Mouse (Mus musculus): ENCODE results near the gene Lenep.

Gene Lenep

DNA sequence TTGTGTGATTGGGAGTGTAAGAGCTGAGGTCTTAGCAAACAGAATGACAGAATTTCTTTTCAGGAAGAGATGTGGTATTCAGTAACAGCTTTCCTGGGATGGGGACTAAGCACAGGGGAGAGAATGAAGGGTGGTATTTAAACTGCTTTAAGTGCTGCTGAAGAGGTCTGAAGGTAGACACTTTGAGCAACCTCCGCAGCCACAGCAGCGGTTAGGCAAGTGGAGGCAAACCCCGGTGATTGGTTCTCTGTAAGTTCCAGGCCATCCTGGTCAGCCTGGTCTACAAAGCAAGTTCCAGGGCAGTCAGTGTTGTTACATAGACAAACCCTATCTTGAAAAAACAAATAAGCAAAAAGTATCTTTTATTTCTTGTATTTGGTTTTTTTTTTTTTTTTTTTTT, 17.4 kb upstream of the Lenep start:
- no peak for DNase-seq (ENCODE audit: low spot score in 2 of 2)

DNA sequence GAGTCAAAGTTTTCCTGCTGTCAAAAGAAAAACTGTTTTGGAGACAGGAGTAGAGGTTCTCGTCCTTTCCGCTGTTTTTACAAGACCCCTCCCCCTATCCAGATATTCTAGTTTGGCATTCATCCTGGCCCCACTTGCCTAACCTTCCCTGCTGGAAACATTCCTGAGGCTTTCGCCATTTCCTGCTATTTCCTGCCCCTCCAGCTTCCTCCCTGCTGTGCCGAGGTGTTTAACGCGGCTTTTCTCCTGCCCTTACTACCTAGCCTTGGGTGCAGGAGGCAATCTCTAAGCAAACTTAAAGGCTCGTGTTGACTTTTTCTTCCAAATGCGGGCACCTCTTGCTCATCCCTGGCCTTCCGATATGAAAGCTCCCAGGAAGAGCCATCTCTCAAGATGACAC, 17.0 kb upstream of the Lenep start:
- DNase-seq (ENCODE audit: low spot score in 2 of 2) = peak in 1 of 2 experiments; percentile 51

DNA sequence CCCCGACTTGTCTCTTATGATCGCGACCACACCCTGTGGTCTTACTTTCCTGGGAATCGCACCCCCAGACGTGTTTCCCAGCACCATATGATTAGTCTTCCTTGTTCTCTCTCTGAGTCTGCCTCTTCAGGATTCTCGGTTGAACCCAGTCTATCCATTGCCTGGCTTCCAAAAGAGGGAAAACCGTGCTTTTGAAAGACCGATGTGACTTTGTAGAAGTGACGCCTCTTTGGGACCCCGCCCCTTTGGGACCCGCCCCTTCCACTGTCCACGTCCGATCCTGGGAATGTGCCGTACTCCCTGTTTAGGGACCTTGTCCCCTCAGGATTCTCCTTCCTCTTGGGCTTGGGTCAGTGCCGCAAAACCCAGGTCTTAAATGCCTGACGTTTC, 16.3 kb upstream of the Lenep start:
- peak; percentile 73 to 88 for DNase-seq (ENCODE audit: low spot score in 2 of 2)

DNA sequence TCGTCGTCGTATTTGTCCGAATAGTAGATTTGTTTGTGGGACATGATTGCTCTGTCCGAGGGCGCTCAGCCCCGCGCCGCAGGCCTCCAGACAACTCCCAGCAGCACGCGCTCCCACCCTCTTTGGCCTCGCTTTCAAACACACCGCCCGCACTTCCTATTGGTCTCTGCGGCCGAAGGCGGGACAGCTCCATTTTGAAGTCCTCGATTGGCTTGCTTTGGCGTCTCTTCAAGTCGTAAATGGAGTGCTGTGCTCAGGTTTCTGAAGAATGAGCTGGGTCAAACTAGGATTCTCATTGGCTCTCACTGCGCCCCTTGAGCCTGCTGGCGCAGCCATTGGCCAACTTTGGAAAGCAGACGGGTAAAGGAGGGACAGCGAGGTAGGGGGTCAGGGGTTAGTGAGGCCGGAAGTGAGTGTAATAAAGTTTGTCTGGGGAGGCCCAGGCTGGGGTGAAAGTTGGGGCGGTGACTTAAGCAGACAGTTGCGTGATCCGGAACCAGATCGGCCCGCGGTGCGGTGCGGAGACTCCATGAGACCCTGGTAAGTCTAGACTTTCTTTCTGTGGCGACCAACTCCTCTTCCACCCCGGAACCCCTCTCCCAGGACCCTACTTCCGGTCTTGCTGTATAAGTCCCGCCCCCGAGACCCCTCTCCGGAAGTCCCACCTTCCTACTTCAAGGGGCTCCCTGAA, 15.7 kb upstream of the Lenep start, which contains the start of the genes Cks1b and Shc1:
Gene Cks1b, minus strand, starts transcription at position 214 of the 691 bp plus-strand sequence.
Gene Shc1, plus strand, starts transcription at position 274 of the 691 bp plus-strand sequence.
- DNase-seq (ENCODE audit: low spot score in 2 of 2) = peak; percentile 94 to 95

DNA sequence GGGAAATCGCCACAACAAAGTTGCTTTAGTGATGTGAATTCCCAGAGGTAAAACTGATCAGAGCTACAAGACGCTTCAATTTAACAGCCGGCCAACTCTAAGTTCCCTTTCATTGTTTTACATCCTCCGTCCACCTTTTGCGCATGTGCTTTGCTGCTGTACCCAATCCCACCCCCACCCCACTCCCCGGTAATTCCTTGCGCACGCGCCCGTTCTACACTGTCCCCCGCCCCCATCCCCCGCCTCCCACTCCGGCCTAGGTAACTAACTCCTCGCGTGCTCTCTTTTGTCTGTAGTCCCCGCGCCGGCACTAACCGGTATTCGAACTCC, 15.2 kb upstream of the Lenep start:
- no peak for DNase-seq (ENCODE audit: low spot score in 2 of 2)

DNA sequence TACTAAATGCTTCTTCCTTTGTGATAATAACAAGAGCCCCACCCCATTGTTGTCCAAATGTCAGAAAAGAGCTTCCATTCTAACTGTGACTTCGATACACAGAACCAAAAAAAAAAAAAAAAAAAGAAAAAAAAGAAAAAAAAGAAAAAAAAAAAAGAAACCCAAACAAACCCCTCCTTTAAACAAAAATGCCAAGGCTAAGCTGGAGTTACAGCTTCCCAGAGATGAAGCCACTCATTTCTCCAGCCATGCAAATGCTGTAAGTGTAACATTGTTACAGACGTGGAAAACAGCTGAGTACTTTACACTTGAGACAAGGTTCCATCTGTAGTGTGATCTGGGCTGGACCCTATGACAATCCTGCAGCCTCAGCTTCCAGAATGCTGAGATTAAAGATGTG, 14.5 kb upstream of the Lenep start:
- no peak for DNase-seq (ENCODE audit: low spot score in 2 of 2)

DNA sequence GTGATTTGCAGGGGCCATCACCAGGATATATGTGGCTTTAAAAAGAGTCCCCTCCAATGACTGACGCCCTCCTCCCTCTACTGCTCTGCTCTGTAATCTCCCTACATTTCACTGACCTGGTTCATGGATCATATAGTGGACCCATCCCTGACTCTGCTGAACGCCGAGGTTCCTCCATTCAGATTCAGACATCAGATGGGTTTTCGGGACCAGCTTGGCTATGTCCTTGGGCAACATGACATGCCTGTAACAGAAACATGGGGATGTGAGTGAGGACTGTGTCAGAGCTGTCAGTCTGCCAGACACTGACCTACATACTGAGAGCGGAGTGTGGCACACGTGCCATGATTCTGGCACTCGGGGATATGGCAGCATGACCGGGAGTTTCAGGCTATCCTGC, 13.6 kb upstream of the Lenep start:
- no peak for DNase-seq (ENCODE audit: low spot score in 2 of 2)

DNA sequence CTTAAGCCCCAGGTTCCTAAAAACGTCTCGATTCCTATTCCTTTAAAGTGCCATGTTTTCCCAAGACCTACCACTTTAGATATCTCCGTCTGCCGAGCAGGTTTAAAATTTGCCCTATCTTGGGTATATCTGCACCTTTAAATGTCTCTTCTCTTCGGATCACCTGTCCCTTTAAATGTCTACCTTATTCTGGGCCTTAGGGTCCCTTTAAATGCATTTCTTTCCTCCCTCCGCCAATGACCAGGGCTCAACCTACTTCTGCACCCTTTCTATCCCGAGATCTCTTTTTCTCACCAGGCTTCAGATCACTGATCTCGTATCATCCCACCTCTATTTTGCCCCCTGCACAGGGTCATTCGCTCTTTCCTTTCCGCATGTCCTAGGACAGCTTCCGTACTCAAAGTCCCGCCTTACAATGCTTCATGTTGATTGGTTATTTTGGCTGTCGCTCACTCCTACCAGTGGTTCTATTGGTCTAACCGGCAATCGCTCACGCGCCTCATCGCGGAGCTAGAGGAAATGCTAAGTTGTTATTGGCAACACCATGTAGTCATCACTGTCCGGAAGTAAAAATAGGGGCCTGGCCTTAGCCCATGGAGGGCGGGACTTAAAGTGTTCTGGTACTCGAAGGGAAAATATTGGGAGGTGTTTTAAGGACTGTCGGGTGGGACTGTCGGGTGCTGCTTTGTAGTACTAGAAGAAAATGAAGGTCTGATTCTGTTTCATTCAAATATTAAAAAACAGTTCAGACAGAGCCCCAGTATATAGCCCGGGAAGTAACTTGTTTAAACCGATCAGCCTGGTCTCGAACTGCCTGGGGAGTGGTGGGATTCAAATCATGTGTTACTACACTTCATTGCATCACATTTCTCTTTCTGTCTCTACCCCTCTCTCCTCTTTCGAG, 9.1 kb upstream of the Lenep start, which contains the start of gene Flad1:
Gene Flad1, minus strand, starts transcription at position 381 of the 904 bp plus-strand sequence.
- peak; percentile 96 to 97 for DNase-seq (ENCODE audit: low spot score in 2 of 2)

DNA sequence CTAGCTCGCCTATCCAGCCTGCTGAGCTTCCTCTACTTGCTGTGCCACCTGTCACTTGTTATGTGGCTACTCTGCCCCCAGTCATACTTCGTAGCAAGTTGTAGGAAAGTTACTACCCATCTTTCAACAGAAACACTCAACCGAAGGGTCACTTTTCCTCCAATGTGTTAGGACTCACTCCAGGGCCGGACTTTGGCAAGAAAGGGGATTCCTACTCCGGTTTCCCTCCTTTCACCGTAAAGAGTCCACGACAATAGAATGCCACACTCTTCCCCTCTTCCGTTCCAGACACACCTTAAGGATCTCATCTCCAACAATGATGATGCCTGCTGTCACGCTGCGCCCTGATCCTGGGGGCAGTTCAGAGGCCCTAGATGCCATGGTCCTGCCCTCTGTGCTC, 8.3 kb upstream of the Lenep start:
- no peak for DNase-seq (ENCODE audit: low spot score in 2 of 2)

DNA sequence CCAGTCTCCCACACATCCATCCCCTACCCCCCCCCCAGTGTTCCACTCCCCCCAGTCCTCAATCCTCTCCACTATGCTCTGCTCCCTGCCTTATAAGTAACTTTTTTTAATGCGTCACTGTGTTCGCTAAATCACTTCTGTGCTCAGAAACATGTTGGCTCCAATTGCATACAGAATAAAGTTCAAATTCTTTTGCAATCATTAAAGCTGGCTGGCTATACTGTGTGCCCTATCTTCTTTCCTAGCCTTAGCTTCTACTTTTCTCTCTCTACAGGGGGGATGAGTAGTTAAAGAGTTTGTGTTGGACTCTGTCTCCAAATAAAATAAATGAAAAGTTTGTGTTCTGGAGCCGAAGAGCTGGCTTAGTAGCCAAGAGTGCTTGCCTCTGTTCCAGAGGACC, 7.1 kb upstream of the Lenep start:
- DNase-seq (ENCODE audit: low spot score in 2 of 2) = no peak

DNA sequence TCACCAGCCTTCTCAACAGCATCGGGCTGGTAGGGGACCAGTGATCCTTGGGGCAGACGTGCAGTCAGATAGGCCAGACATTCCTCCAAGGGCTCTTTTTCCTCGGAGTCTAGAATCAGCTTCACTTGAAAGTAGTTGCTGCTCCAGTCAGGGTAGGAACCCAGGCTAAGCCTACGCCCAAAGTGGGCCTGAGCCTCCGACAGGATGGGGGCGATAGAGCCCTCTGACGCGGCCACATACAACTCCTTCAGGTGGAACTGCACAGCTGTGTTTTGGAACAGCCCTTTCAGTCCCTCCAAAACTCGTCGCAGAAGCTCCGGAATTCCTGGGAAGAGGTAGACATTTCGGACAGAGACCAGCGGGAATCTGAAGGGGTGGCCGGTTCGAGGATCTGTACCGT, 5.9 kb upstream of the Lenep start:
- DNase-seq (ENCODE audit: low spot score in 2 of 2) = no peak

DNA sequence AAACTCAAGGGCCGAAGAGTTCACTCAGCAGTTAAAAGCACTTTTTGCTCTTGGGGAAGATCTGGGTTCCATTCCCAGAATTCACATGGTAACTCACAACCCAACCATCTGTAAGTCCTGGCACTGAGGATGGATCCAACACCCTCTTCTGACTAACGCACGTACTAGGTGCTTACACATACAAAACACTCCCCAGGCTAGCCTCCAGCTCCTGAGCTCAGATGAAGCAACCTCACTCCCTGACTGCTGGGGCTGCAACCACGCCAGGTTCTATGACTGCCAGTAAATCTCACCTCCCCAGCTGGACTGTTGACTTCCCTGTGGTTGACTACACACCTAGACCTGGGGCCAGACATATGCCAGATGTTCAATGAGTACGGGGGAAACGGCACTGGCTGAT, 4.3 kb upstream of the Lenep start:
- no peak for DNase-seq (ENCODE audit: low spot score in 2 of 2)

DNA sequence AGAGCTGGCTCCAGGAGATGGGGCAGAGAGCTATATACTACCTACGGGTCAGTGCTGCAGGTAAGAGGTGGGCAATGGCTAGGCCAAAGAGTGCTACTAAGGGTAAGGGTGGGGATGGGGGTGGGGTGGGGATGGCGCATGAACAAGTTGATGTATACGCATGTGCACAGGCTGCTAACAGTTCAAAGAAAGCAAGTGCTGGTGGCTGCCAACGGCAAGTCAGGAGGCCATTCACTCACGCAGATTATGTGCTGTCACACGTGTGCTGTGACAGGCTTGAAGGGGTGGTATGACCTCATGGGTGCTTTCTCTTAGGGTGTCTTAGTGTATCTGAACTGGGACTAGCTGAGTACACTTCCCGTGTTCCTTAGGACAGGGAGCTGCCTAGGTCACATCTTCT, 1.3 kb downstream of the Lenep start:
- DNase-seq (ENCODE audit: low spot score in 2 of 2) = no peak

DNA sequence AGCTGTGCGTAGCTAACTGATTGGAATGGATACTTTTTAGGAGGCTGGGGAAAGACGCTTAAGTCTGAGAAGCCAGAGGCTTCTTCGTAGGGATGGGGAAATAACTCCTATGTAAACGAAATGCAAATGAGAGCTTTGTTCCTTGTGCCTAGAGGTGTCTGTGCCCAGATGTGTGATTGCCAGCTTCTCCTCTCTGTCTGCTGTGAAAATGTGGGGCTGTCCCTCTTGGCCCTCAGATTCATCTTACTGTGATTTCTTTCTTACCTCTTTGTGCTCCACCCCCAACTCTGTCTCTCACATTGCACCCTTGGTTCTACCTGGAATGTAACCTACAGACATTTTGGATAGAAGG, 6.0 kb downstream of the Lenep start:
- DNase-seq (ENCODE audit: low spot score in 2 of 2) = no peak

DNA sequence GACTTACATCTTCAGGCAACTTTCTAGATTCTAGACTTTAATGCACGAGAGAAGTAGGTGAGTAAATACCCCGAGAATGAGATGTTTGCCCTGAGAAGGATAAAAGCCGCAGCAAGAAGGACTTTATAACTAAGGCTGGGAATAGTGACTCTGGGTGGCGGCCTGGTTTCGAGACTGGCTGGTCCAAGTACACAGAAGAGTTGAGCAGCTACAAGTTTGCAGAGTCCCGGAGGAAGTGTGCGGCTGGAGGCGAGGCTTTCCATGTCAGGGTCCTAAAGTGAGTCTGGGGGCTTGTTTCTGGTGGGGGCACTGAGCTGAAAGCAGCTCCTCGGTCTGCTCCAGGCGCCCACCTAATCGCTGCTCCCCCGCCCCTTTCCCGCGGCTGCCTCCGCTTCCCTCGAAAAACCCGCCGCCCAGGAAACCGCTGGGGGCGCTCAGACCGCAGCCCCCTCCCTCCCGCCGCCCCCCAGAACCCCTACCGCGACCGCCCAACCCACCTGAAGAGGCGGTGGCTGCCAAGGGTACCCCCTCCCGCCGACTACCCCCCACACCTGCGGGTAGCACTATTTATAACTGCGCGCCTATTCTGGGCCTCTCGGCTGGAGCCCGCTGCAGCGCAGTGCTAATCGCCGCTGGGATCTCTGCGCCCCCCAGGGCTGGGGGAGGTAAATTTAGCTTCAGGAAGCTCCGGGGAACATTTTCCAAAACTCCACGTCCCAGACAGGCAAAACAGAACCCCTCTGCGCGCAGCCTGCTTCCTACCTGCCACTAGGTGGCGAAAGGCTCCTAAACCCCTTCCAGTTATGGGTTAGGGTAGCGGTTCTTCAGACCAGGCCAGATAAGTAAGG, 6.6 kb downstream of the Lenep start:
- DNase-seq (ENCODE audit: low spot score in 2 of 2) = peak in 1 of 2 experiments; percentile 59

DNA sequence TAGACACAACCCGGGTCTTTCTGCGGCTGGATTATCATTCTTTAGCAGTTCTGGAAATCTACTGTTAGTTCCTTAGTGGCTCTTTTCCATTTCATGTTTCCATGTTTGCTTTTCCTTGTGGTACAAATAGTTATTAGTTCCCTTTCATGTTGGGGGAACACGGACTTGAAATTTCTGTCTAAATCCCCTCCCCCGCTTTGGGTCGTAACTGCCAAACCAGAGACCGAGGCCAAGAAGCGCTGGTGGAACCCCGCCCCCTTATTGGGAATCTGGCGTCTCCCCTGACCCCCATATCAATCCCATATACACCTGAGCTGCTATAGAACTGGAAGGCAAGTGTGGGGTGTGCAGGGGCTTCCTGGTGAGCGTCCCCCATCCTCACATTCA, 7.2 kb downstream of the Lenep start:
- no peak for DNase-seq (ENCODE audit: low spot score in 2 of 2)

DNA sequence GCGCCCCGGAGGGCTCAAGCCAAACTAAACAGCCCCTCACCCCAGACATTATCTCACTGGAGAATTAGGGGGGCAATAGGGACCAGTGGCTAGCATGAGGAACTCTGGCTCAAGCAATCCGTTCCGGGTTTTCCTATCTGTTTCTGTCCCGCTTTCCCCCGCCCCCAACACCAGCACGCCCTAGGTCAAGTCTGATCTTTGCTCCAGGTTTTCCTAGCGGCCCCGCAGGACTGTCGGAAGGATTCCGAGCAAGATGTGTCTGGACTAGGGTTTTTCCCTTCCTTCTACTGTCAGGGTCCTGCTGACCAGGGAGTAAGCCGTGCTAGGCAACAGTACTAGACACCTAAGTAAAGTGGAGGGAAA, 7.7 kb downstream of the Lenep start:
- DNase-seq (ENCODE audit: low spot score in 2 of 2) = peak; percentile 75 to 84

DNA sequence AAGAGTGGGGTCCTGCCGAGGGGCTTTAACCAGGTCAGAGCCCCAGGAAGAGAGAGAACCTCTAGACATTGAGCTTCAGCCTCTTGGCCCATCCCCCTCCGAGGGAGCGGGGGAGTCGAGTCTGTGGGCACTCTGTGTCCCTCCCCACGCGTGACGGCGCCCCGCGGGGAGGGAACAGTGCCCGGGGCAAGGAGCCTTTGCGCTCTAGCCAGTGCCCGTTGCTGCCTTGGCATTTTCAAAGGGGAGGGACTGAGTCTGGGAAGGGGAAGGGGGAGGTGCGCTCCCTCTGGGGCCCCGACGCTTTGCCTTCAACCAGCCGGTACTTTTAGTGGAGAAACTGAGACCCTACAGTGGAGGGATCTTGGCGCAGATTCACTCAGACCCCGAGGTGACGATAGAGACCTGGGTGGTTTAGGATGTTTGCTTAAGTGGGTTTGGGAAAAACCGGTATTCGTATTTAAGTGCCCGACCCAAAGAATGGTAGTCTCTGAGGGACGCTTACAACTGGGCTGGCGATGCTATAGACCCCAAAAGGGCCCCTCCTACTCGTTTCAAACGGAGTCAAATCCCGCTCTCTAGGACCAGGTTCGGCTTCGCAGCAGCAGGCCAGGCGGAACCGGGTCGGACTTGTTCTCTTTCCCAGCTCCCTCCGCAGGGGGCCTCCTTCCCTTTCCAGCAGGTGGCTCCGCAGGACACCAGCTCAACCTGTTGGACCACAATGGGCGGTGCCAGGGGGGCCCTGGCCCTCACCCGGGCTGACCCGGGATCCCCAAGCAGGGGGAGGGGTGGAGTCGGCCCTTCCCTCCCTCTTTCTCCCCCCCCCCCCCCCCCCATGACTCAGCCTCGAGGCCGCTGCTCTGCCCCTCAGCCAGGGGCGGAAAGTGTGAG, 8.3 kb downstream of the Lenep start, which contains the start of gene Zbtb7b:
Gene Zbtb7b, minus strand, starts transcription at position 771 of the 888 bp plus-strand sequence.
- peak; percentile 82 to 83 for DNase-seq (ENCODE audit: low spot score in 2 of 2)

DNA sequence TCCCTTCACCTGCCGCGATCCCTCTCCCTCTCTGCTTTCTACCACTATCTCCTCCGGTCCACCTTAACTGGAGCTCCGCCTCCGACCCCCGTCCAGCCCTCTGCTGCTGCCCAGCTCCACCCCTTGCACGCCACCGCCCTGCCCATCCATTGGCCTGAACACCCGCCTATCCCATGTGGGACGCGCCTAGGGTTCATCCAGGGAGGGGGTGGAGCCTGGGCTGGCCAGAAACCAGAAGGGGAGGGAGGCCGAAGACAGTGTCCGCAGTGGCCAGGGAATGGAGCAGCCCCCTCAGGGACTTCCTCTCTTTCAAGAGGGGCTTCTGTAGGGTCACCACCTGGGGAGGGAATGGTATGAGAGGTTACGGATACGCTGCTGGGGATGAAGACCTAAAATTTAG, 9.0 kb downstream of the Lenep start:
- DNase-seq (ENCODE audit: low spot score in 2 of 2) = peak; percentile 99

DNA sequence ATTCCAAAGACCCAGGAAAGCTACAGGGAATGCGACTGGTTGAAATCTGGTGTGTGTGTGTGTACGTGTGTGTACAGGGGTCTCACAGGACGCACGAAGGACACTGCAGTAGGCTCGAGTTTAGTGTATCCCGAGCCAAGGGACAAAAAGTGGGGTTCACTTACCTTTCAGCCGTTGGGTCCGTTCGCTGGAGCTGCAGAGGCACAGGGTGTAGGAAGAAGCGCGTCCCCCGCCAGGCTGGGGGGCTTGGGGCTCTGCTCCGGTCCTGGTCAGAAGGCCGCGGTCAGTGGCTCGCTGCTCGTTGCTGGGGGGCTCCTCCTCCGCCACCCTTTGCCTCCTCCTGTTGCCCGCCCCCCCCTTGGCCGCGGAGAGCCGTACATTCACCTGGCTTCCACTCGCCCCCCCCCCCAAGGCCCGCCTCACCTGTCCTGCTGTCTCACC, 9.7 kb downstream of the Lenep start:
- DNase-seq (ENCODE audit: low spot score in 2 of 2) = no peak
